Mouse (Mus musculus) embryonic fibroblast, embryonic 13.5 days (primary cell): Measurements from ENCODE around the gene Gm8994.

ENCODE experiments used
- CTCF ChIP-seq: IDR thresholded peaks from 2 replicates; pipeline ENCODE4 v1.5.1; 2011; ENCODE audit warnings: mild to moderate bottlenecking, control low read depth, low read length, moderate library complexity, borderline replicate concordance; ENCODE audit not compliant: insufficient read depth
- POLR2A ChIP-seq: IDR thresholded peaks from 2 replicates; pipeline ENCODE4 v1.6.1; 2011; ENCODE audit warnings: low read depth, mild to moderate bottlenecking, control low read depth, low read length, moderate library complexity

DNA sequence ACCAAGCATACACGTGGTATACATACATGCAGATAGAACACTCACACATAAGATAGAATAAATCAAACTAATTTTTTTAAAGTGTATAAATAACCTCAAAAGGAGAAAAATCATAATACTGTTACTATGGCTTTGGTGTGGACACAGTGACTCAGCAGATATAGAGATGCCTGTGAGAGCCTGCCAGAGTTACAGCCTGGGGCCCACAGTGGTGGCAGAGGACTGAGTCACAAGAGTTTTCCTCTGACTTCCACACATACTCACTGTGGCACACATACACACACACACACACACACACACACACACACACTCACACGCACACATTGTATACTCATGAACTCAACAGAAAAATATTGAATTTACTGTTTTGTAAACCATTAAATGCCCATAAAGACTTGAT, 17.9 kb upstream of the Gm8994 start:
- TF ChIP-seq CTCF (no peak), POLR2A (no peak)
